Mouse (Mus musculus) liver, embryonic 11.5 days (tissue): ENCODE data around the gene 2010300C02Rik. TPM values are rescaled to one million over a fixed set of nuclear protein-coding genes. Genes with fewer than 3 reads are reported as not detected.

Experiments
- ATAC-seq: fragments of 200-750 bp; cut with Nextera tagmentation; replicated peaks from 2 replicates; pipeline ENCODE4 v1.8.0; 2017; ENCODE audit warnings: moderate number of reproducible peaks, mild to moderate bottlenecking, moderate TSS enrichment, moderate library complexity; ENCODE audit not compliant: low FRiP score
- DNase-seq: peaks from one replicate; pipeline ENCODE4 v3.0.0-alpha.2; 2017; ENCODE audit warnings: low spot score
- H3K27ac ChIP-seq: fragments of 300-500 bp; sonication (generic); 2 replicates; pipeline ENCODE4 v1.5.1; 2014; ENCODE audit warnings: mild to moderate bottlenecking, low read depth, low read length, control low read depth
- H3K27me3 ChIP-seq: fragments of 300-500 bp; sonication (generic); replicated peaks from 2 replicates; pipeline ENCODE4 v1.6.1; 2014; ENCODE audit warnings: low read length, mixed read lengths; ENCODE audit not compliant: control insufficient read depth, insufficient read depth
- H3K36me3 ChIP-seq: fragments of 300-500 bp; sonication (generic); 2 replicates; pipeline ENCODE4 v1.6.1; 2014; ENCODE audit warnings: mild to moderate bottlenecking, low read length, moderate library complexity, mixed read lengths; ENCODE audit not compliant: control insufficient read depth, insufficient read depth
- H3K4me1 ChIP-seq: fragments of 300-500 bp; sonication (generic); replicated peaks from 2 replicates; pipeline ENCODE4 v1.6.1; 2014; ENCODE audit warnings: low read length, mixed read lengths; ENCODE audit not compliant: control insufficient read depth, insufficient read depth
- H3K4me2 ChIP-seq: fragments of 300-500 bp; sonication (generic); 2 replicates; pipeline ENCODE4 v1.6.1; 2014; ENCODE audit warnings: mild to moderate bottlenecking, control low read depth, moderate library complexity
- H3K4me3 ChIP-seq: fragments of 300-500 bp; sonication (generic); 2 replicates; pipeline ENCODE4 v1.5.1; 2014; ENCODE audit warnings: low read depth, low read length, control low read depth
- H3K9ac ChIP-seq: fragments of 300-500 bp; sonication (generic); 2 replicates; pipeline ENCODE4 v1.6.1; 2014; ENCODE audit warnings: low read depth, low read length, control low read depth
- H3K9me3 ChIP-seq: fragments of 300-500 bp; sonication (generic); 2 replicates; pipeline ENCODE4 v1.6.1; 2016; ENCODE audit warnings: low read length, inconsistent platforms, mixed read lengths; ENCODE audit not compliant: control insufficient read depth
- WGBS: fragments of 180-500 bp; shearing (Covaris S2); extraction: QIAGEN DNeasy Blood & Tissue Kit; methylation state at CpG from one replicate; pipeline ENCODE4 v1.1.7; 2014; 5-methylcytosine and 5-hydroxymethylcytosine counted together
- polyA plus RNA-seq: library from polyadenylated mRNA; unstranded; fragments of >200 nt; fragmentation: Nextera tagmentation; extraction: Ambion mirVana; gene quantifications from 2 replicates; pipeline ENCODE4 v1.2.1, GENCODE M21; 2014

Gene 2010300C02Rik
- polyA plus RNA-seq, 1 experiment from 2014 or later, result 0.69 TPM

GRCm38 (mm10) chr1:37735932-37736331, 16.0 kb upstream of the 2010300C02Rik start:
- Histone ChIP-seq H3K4me2 (no peak overlapping the region), H3K36me3 (no peaks in the 10 kb centered on the region), H3K27me3 (no peaks in the 10 kb centered on the region), H3K9me3 (no peaks in the 10 kb centered on the region), H3K9ac (no peak overlapping the region), H3K4me3 (no peak overlapping the region), H3K4me1 (no peaks in the 10 kb centered on the region), H3K27ac (no peak overlapping the region)
- DNase-seq (no peak), ATAC-seq (no peak)
- 68% methylated on average over 5 of the region's 5 CpGs for WGBS

GRCm38 (mm10) chr1:37734841-37735240, 15.0 kb upstream of the 2010300C02Rik start:
- Histone ChIP-seq H3K27me3 (no peaks in the 10 kb centered on the region), H3K9me3 (no peaks in the 10 kb centered on the region), H3K36me3 (no peaks in the 10 kb centered on the region), H3K4me1 (no peaks in the 10 kb centered on the region), H3K27ac (no peak overlapping the region), H3K4me3 (no peak overlapping the region), H3K4me2 (no peak overlapping the region), H3K9ac (no peak overlapping the region)
- ATAC-seq (no peak), DNase-seq (no peak)
- 66% methylated on average over 7 of the region's 7 CpGs for WGBS

GRCm38 (mm10) chr1:37729353-37729752, 9.5 kb upstream of the 2010300C02Rik start:
- no peak for DNase-seq
- Histone ChIP-seq H3K27ac (no peak overlapping the region), H3K27me3 (no peaks in the 10 kb centered on the region), H3K4me2 (no peak overlapping the region), H3K36me3 (no peaks in the 10 kb centered on the region), H3K9ac (no peak overlapping the region), H3K4me3 (no peak overlapping the region), H3K4me1 (no peaks in the 10 kb centered on the region), H3K9me3 (no peaks in the 10 kb centered on the region)
- WGBS, result 86% methylated on average over 8 of the region's 8 CpGs
- ATAC-seq, result no peak

- no peak overlapping the region for H3K4me3 ChIP-seq
- DNase-seq (no peak), ATAC-seq (no peak)
- H3K9me3 ChIP-seq, result no peaks in the 10 kb centered on the region
- H3K9ac ChIP-seq, result no peak overlapping the region
- no peaks in the 10 kb centered on the region for H3K4me1 ChIP-seq
- no peaks in the 10 kb centered on the region for H3K36me3 ChIP-seq
- 57% methylated on average over 10 of the region's 10 CpGs for WGBS
- H3K27me3 ChIP-seq, result no peaks in the 10 kb centered on the region
- H3K4me2 ChIP-seq, result no peak overlapping the region
- H3K27ac ChIP-seq, result no peak overlapping the region
These were observed 8.2 kb upstream of the 2010300C02Rik start for GRCm38 (mm10) chr1:37728053-37728452.

- Histone ChIP-seq H3K9me3 (no peaks in the 10 kb centered on the region), H3K36me3 (no peaks in the 10 kb centered on the region), H3K4me2 (no peak overlapping the region), H3K9ac (no peak overlapping the region), H3K4me1 (no peaks in the 10 kb centered on the region), H3K27me3 (no peaks in the 10 kb centered on the region), H3K4me3 (no peak overlapping the region), H3K27ac (no peak overlapping the region)
- WGBS, result 74% methylated on average over 8 of the region's 8 CpGs
- ATAC-seq (no peak), DNase-seq (no peak)
These were observed 7.3 kb upstream of the 2010300C02Rik start for GRCm38 (mm10) chr1:37727186-37727585.

- DNase-seq (no peak), ATAC-seq (no peak)
- Histone ChIP-seq H3K4me3 (no peak overlapping the region), H3K9me3 (no peaks in the 10 kb centered on the region), H3K27me3 (no peaks in the 10 kb centered on the region), H3K4me1 (no peaks in the 10 kb centered on the region), H3K9ac (no peak overlapping the region), H3K4me2 (no peak overlapping the region), H3K27ac (no peak overlapping the region), H3K36me3 (no peaks in the 10 kb centered on the region)
- 57% methylated on average over 8 of the region's 8 CpGs for WGBS
These were observed 6.5 kb upstream of the 2010300C02Rik start for GRCm38 (mm10) chr1:37726426-37726825.

- no peaks in the 10 kb centered on the region for H3K4me1 ChIP-seq
- WGBS, result 52% methylated on average over 12 of the region's 12 CpGs
- H3K4me2 ChIP-seq, result no peak overlapping the region
- no peak overlapping the region for H3K9ac ChIP-seq
- no peaks in the 10 kb centered on the region; the same call in 1 of the 2 replicates for H3K27me3 ChIP-seq
- H3K4me3 ChIP-seq, result no peak overlapping the region
- H3K9me3 ChIP-seq, result no peaks in the 10 kb centered on the region
- DNase-seq (no peak), ATAC-seq (no peak)
- H3K27ac ChIP-seq, result no peak overlapping the region
- no peaks in the 10 kb centered on the region for H3K36me3 ChIP-seq
These were observed 6.0 kb upstream of the 2010300C02Rik start for GRCm38 (mm10) chr1:37725880-37726279.

GRCm38 (mm10) chr1:37721092-37721491, 1.2 kb upstream of the 2010300C02Rik start:
- Histone ChIP-seq H3K4me2 (no peak overlapping the region), H3K27ac (no peak overlapping the region), H3K27me3 (peaks cover 26% of the 10 kb centered on the region), H3K9me3 (no peaks in the 10 kb centered on the region), H3K36me3 (no peaks in the 10 kb centered on the region), H3K4me1 (no peaks in the 10 kb centered on the region; the same call in none of the 2 replicates), H3K9ac (no peak overlapping the region), H3K4me3 (no peak overlapping the region)
- DNase-seq (no peak), ATAC-seq (no peak)
- WGBS, result 60% methylated on average over 5 of the region's 5 CpGs

- H3K4me3 ChIP-seq, result peak overlapping the region; percentile 59
- WGBS, result 8% methylated on average over 41 of the region's 49 CpGs
- H3K36me3 ChIP-seq, result no peaks in the 10 kb centered on the region
- ATAC-seq, result no peak
- peak overlapping the region; percentile 79 for H3K4me2 ChIP-seq
- no peaks in the 10 kb centered on the region; the same call in none of the 2 replicates for H3K4me1 ChIP-seq
- no peaks in the 10 kb centered on the region for H3K9me3 ChIP-seq
- no peak overlapping the region for H3K9ac ChIP-seq
- H3K27me3 ChIP-seq, result peaks cover 26% of the 10 kb centered on the region
- no peak overlapping the region for H3K27ac ChIP-seq
- no peak for DNase-seq
These were observed 708 bp downstream of the 2010300C02Rik start for GRCm38 (mm10) chr1:37719030-37719723.
